Mouse (Mus musculus) liver, embryonic 11.5 days (tissue): Measurements from ENCODE around the gene Znrf3. TPM values are rescaled to one million over a fixed set of nuclear protein-coding genes. Genes with fewer than 3 reads are reported as not detected.

Source experiments
- ATAC-seq: fragments of 200-750 bp; cut with Nextera tagmentation; replicated peaks from 2 replicates; pipeline ENCODE4 v1.8.0; 2017; ENCODE audit warnings: moderate number of reproducible peaks, mild to moderate bottlenecking, moderate TSS enrichment, moderate library complexity; ENCODE audit not compliant: low FRiP score
- DNase-seq: peaks from one replicate; pipeline ENCODE4 v3.0.0-alpha.2; 2017; ENCODE audit warnings: low spot score
- H3K27ac ChIP-seq: fragments of 300-500 bp; sonication (generic); 2 replicates; pipeline ENCODE4 v1.5.1; 2014; ENCODE audit warnings: mild to moderate bottlenecking, low read depth, low read length, control low read depth
- H3K27me3 ChIP-seq: fragments of 300-500 bp; sonication (generic); replicated peaks from 2 replicates; pipeline ENCODE4 v1.6.1; 2014; ENCODE audit warnings: low read length, mixed read lengths; ENCODE audit not compliant: control insufficient read depth, insufficient read depth
- H3K36me3 ChIP-seq: fragments of 300-500 bp; sonication (generic); 2 replicates; pipeline ENCODE4 v1.6.1; 2014; ENCODE audit warnings: mild to moderate bottlenecking, low read length, moderate library complexity, mixed read lengths; ENCODE audit not compliant: control insufficient read depth, insufficient read depth
- H3K4me1 ChIP-seq: fragments of 300-500 bp; sonication (generic); replicated peaks from 2 replicates; pipeline ENCODE4 v1.6.1; 2014; ENCODE audit warnings: low read length, mixed read lengths; ENCODE audit not compliant: control insufficient read depth, insufficient read depth
- H3K4me2 ChIP-seq: fragments of 300-500 bp; sonication (generic); 2 replicates; pipeline ENCODE4 v1.6.1; 2014; ENCODE audit warnings: mild to moderate bottlenecking, control low read depth, moderate library complexity
- H3K4me3 ChIP-seq: fragments of 300-500 bp; sonication (generic); 2 replicates; pipeline ENCODE4 v1.5.1; 2014; ENCODE audit warnings: low read depth, low read length, control low read depth
- H3K9ac ChIP-seq: fragments of 300-500 bp; sonication (generic); 2 replicates; pipeline ENCODE4 v1.6.1; 2014; ENCODE audit warnings: low read depth, low read length, control low read depth
- H3K9me3 ChIP-seq: fragments of 300-500 bp; sonication (generic); 2 replicates; pipeline ENCODE4 v1.6.1; 2016; ENCODE audit warnings: low read length, inconsistent platforms, mixed read lengths; ENCODE audit not compliant: control insufficient read depth
- WGBS: fragments of 180-500 bp; shearing (Covaris S2); extraction: QIAGEN DNeasy Blood & Tissue Kit; methylation state at CpG from one replicate; pipeline ENCODE4 v1.1.7; 2014; 5-methylcytosine and 5-hydroxymethylcytosine counted together
- polyA plus RNA-seq: library from polyadenylated mRNA; unstranded; fragments of >200 nt; fragmentation: Nextera tagmentation; extraction: Ambion mirVana; gene quantifications from 2 replicates; pipeline ENCODE4 v1.2.1, GENCODE M21; 2014

The Znrf3 gene
- polyA plus RNA-seq, 1 experiment from 2014 or later: 9.0 TPM

- H3K9me3 ChIP-seq: no peaks in the 10 kb centered on the region
- no peak for DNase-seq
- H3K9ac ChIP-seq: no peak overlapping the region
- no peak overlapping the region for H3K4me3 ChIP-seq
- H3K4me2 ChIP-seq: no peak overlapping the region
- WGBS: 64% methylated on average over 9 of the region's 9 CpGs
- H3K27me3 ChIP-seq: peaks cover 6% of the 10 kb centered on the region; the same call in 1 of the 2 replicates
- ATAC-seq: no peak
- H3K27ac ChIP-seq: no peak overlapping the region
- no peaks in the 10 kb centered on the region for H3K36me3 ChIP-seq
- no peaks in the 10 kb centered on the region for H3K4me1 ChIP-seq
Observed at GRCm38 (mm10) chr11:5255509-5256014, 189.1 kb downstream of the Znrf3 start.

GRCm38 (mm10) chr11:5254016-5254415 is 190.6 kb downstream of the Znrf3 start:
- H3K27me3 ChIP-seq: no peaks in the 10 kb centered on the region
- H3K36me3 ChIP-seq: no peaks in the 10 kb centered on the region
- no peak overlapping the region for H3K27ac ChIP-seq
- no peaks in the 10 kb centered on the region for H3K9me3 ChIP-seq
- ATAC-seq: no peak
- 67% methylated on average over 2 of the region's 2 CpGs for WGBS
- no peak overlapping the region for H3K9ac ChIP-seq
- H3K4me1 ChIP-seq: no peaks in the 10 kb centered on the region
- no peak for DNase-seq
- H3K4me2 ChIP-seq: no peak overlapping the region
- H3K4me3 ChIP-seq: no peak overlapping the region

GRCm38 (mm10) chr11:5253528-5253927 is 191.1 kb downstream of the Znrf3 start:
- Histone ChIP-seq H3K4me1 (no peaks in the 10 kb centered on the region), H3K27me3 (no peaks in the 10 kb centered on the region), H3K9me3 (no peaks in the 10 kb centered on the region), H3K27ac (no peak overlapping the region), H3K36me3 (no peaks in the 10 kb centered on the region), H3K4me3 (no peak overlapping the region), H3K9ac (no peak overlapping the region), H3K4me2 (no peak overlapping the region)
- WGBS: 59% methylated on average over 3 of the region's 3 CpGs
- no peak for ATAC-seq
- DNase-seq: no peak

GRCm38 (mm10) chr11:5252727-5253126 is 191.9 kb downstream of the Znrf3 start:
- no peaks in the 10 kb centered on the region for H3K4me1 ChIP-seq
- DNase-seq (no peak), ATAC-seq (no peak)
- no peak overlapping the region for H3K27ac ChIP-seq
- WGBS: 80% methylated on average over 8 of the region's 8 CpGs
- H3K36me3 ChIP-seq: no peaks in the 10 kb centered on the region
- no peak overlapping the region for H3K9ac ChIP-seq
- H3K27me3 ChIP-seq: no peaks in the 10 kb centered on the region
- H3K4me3 ChIP-seq: no peak overlapping the region
- no peaks in the 10 kb centered on the region for H3K9me3 ChIP-seq
- H3K4me2 ChIP-seq: no peak overlapping the region

- DNase-seq (no peak), ATAC-seq (no peak)
- H3K4me2 ChIP-seq: no peak overlapping the region
- H3K27me3 ChIP-seq: no peaks in the 10 kb centered on the region
- no peaks in the 10 kb centered on the region for H3K36me3 ChIP-seq
- no peaks in the 10 kb centered on the region for H3K9me3 ChIP-seq
- no peak overlapping the region for H3K4me3 ChIP-seq
- no peaks in the 10 kb centered on the region; the same call in 1 of the 2 replicates for H3K4me1 ChIP-seq
- H3K9ac ChIP-seq: no peak overlapping the region
- no peak overlapping the region for H3K27ac ChIP-seq
- WGBS: 79% methylated on average over 6 of the region's 6 CpGs
Observed at GRCm38 (mm10) chr11:5251112-5251511, 193.5 kb downstream of the Znrf3 start.

GRCm38 (mm10) chr11:5248200-5248599 is 196.4 kb downstream of the Znrf3 start:
- Histone ChIP-seq H3K36me3 (no peaks in the 10 kb centered on the region), H3K9ac (no peak overlapping the region), H3K4me3 (no peak overlapping the region), H3K27ac (no peak overlapping the region), H3K9me3 (no peaks in the 10 kb centered on the region), H3K27me3 (no peaks in the 10 kb centered on the region), H3K4me2 (no peak overlapping the region), H3K4me1 (peaks cover 23% of the 10 kb centered on the region)
- WGBS: 70% methylated on average over 2 of the region's 2 CpGs
- no peak for ATAC-seq
- DNase-seq: no peak

GRCm38 (mm10) chr11:5245431-5245830 is 199.2 kb downstream of the Znrf3 start:
- Histone ChIP-seq H3K36me3 (peaks cover 2% of the 10 kb centered on the region; the same call in 1 of the 2 replicates), H3K4me2 (no peak overlapping the region), H3K27ac (no peak overlapping the region), H3K9ac (no peak overlapping the region), H3K9me3 (no peaks in the 10 kb centered on the region), H3K27me3 (no peaks in the 10 kb centered on the region), H3K4me1 (peaks cover 28% of the 10 kb centered on the region), H3K4me3 (no peak overlapping the region)
- DNase-seq (no peak), ATAC-seq (no peak)
- 76% methylated on average over 7 of the region's 7 CpGs for WGBS

GRCm38 (mm10) chr11:5244749-5245130 is 199.9 kb downstream of the Znrf3 start:
- H3K9ac ChIP-seq: no peak overlapping the region
- ATAC-seq (no peak), DNase-seq (no peak)
- H3K27me3 ChIP-seq: no peaks in the 10 kb centered on the region
- no peak overlapping the region for H3K27ac ChIP-seq
- H3K4me3 ChIP-seq: no peak overlapping the region
- H3K36me3 ChIP-seq: peaks cover 2% of the 10 kb centered on the region; the same call in 1 of the 2 replicates
- peaks cover 35% of the 10 kb centered on the region for H3K4me1 ChIP-seq
- H3K9me3 ChIP-seq: no peaks in the 10 kb centered on the region
- 59% methylated on average over 8 of the region's 8 CpGs for whole genome bisulfite sequencing
- H3K4me2 ChIP-seq: no peak overlapping the region
